Mouse (Mus musculus) retina, postnatal 1 day (tissue): ENCODE data around the gene Tab2.
A peak's percentile ranks its signal among the peaks of the same experiment; 100 is the strongest.
"Not testable (repeated sequence)": the region's sequence is repeated elsewhere in the genome, so short reads cannot be mapped to it uniquely, and the experiment has no call there.

Source experiments
- DNase-seq: peaks from one replicate; pipeline ENCODE4 v3.0.0-alpha.2; 2012

Tab2 gene

DNA sequence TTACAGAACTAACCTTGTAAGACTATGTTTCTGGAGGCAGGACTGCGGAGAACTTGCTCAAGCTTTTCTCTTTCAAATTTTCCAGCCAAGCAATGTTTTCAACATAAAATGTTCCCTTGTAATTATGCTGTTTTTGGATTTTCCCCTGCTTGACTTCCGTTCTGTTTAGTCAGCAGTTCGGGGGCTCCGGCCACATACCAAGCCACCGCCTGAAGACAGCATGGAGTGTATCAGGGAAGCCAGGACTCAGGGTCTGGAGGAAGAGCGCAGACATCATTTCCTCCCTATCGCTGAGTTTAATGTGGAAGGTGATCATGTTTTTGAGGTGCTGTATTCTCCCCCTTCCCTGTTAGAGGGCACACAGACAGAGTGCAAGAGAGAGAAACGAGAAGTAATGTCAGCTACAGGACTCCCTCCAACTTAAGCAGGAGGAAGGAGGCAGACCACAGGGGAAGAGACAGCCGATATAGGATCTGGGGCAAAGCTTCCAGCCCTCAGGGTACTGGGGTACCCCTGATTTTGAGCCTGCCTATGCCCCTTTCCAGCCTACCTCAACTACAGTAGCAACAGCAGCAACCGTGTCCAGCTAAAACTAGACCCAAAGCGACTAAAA is 67.7 kb downstream of the Tab2 start:
- DNase-seq: no peak

DNA sequence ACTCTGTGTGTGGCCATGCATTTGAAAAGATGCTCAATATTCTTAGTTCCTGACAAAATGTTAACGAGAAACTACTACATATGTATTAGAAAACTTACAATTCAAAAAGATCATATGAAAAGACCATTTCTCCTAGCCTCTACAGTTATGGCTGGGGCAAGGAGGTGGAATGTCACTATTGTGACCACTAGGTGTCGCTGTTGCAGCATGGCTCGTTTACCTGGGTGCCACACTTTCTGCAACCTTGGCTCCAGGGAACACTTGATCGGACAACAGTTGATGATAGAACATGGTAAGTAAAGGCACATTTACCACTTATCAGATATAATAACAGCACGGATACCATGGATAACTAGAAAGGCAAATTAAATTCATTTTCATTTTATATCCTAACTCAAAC is 72.5 kb downstream of the Tab2 start:
- peak; percentile 77 for DNase-seq

DNA sequence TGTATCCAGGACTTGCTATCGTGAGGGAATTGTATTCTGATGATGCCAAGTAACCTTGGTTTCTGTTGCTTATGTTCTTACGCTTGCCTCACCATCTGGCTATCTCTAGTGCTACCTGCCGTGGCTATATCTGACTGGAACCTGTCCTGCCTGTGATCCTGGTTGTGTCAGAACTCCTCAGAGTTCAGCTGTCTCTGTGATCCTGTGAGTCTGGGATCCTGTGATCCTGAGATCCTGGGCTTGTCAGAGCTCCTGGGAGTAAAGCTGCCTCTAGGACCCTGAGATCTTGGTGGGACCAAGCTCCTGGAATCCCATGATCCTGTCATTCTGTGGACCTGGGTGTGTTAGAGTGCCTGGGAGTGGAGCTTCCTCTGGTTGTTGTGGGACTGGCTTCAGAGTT is 74.1 kb downstream of the Tab2 start:
- no peak for DNase-seq

DNA sequence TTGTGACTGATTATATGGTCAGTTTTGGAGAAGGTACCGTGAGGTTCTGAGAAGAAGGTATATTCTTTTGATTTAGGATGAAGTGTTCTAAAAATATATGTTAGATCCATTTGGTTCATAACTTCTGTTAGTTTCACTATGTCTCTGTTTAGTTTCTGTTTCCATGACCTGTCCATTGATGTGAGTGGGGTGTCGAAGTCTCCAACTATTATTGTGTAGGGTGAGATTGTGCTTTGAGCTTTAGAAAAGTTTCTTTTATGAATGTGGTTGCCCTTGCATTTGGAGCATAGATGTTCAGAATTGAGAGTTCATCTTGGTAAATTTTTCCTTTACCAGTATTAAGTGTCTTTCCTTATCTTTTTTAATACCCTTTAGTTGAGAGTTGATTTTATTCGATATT is 75.7 kb downstream of the Tab2 start:
- DNase-seq: not testable (repeated sequence)

DNA sequence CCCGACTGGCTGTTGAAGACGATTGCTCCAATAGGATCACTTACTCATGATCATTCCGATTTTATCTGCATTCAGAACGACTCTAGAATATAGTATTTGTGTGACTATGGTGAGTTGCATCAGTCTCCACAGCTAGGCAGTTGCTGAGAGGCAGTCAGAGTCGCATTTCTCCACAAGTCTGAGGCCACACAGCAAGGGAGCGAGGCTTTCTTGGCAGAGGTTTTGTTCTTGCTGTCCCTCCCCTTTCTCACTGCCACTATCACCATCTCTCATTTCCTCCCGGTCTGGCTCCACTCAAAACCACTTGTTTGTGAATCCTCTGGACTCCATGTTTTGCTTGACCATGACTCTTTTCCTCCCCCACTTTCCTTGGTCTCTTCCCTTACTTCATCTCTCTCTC is 81.8 kb downstream of the Tab2 start:
- no peak for DNase-seq

DNA sequence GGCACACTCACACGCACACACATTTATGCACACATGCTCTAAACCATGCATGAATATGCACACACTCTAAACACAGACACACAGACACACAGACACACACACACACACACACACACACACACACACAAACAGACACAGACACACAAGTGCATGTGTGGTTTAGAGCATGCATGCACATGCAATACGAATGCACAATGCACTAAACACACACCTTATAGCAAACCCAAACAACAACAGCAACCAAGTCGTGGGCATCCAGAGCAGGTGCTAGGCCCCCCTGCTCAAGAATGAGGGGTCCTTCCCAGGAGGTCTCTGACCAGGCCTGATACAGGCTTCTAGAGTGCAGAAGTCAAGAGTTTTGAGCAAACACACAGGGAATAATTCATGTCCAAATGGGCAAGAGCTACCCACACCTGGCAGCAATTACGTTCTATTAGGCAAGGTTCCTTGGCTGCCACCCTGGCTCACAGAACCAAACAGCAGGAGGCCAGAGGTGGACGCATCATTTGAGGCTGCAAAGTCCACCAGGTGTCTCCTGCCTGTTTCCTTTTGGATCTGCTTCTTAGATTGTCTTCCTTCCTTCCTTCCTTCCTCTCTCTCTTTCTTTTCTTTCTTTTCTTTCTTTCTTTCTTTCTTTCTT is 84.5 kb downstream of the Tab2 start:
- DNase-seq: no peak

DNA sequence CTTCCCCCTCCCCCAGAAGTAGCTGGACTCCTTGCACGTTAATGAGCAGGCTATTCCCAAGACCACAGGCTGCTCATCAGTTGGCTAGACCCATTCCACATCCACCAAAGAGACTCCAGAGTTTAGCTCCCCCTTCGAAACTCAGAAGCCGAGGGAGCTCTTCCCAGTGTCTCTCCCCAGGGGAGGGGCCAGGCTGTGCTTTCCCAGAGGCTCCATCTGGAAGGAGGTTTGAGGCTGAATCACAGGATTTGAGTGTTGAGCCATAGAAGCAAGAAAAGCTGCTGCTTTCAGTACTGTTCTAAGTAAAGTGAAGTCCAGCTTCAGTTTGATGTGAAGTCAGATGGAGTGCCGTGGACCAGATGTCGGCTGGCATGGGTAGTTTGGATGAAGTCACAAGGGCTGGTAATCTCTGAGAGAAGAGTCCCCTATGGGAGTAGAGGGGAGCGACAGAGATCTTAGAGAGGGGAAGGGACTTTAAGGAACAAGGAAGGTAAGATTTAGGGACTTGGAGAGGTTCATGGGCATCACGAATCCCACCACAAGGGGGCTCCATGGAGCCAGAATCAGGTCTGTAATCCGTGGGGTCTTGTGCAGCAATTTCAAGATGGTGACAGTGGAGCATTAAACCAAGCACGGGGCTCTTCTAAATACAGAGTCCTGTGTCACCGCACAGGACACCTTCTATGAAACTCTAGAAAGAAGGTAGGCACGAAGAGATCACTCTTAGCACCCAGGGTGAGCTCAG is 85.3 kb downstream of the Tab2 start:
- peak; percentile 57 for DNase-seq

DNA sequence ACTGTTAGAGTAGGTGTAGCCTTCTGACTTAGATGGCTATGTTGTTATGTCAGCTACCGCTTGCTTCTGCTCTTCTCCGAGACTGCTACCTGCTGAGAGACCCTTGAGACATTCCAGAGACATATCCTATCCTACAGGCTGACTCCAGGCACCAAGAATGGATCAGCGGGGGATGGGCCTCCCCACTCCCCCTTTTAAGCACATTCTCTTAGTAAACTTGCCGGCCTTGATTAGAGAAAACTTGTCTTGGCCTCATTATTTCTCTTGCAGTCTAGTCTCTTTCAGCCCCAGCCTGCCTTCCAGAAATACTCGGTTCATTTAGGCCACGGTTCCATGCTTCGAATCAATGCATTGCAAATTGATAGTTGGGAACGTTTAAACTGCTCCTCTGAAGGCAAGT is 86.3 kb downstream of the Tab2 start:
- peak; percentile 15 for DNase-seq

DNA sequence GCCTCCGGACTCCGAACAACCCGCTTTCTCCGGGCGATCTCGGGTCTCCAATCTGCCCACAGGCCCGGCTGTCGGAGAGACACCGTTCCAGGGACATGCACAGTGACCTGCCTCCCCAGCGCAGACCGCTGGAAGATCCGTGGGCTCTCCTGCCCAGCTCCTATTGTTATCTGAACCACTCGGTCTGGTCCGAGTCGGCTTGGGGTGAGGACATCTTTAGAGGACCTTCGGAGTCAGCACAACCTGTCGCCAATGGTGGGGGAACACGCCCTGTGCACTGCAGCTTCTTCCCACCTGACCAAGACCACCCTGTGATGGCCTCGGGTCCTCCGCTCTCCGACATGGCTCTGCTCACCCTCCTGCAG is 88.4 kb downstream of the Tab2 start:
- no peak for DNase-seq

DNA sequence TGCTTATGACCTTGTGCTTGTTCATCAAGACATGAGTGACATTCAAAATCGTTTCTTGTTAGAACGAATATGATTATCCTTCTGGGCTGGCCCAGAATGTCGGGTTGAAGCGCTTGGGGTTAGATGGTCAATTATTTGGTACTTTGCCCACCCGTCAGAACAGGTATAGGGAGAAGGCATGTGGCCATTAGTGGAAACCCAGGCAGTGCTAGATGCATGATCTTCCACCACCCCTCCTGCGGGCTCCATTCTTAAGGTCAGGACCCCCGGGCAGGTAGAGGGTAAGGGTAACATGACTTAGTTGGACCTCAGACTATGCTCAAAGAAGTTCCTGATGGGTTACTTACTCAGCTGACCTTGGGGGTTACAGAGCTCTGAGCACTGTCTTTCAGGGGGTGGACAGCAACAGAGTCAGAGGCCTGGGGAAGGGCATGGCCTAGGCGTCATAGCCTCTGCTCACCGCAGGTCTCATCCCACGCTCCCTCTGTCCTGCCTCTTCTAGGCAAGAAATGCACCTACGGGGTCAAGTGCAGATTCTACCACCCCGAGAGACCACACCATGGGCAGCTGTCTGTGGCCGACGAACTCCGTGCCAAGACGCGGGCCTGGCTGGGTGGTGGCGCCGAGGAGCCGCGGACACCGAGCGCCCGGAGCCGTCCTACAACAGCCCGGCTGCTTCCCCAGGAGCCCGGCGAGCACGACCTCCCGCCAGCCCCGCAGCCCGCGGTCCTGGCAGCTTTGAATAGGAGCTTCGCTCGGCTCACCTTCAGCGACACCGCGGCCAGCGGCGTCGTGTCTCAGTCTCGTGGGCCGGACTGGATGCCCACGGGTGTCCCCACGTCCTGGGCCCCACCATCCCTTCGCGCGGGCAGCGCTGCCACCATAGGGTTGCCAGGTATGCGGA is 89.0 kb downstream of the Tab2 start:
- DNase-seq: peak; percentile 35

DNA sequence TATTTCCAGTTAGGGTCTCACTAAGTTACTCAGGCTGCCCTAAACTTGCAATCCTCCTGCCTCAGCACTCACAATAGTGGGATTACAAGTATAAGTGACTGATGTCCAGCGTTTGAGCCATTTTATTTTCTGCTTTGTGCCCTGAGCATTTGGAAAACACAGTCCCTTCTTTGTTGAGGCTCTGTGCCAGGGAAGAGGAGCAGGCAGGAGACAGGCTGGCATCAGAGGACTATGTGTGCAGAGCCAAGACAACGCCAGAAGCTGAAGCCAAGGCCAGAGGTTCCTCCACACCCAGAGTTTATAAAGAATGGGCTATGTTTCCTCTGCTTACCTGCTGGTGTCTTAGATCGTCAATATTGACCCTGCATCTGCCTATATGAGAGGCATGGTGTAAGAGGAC is 91.2 kb downstream of the Tab2 start:
- no peak for DNase-seq

DNA sequence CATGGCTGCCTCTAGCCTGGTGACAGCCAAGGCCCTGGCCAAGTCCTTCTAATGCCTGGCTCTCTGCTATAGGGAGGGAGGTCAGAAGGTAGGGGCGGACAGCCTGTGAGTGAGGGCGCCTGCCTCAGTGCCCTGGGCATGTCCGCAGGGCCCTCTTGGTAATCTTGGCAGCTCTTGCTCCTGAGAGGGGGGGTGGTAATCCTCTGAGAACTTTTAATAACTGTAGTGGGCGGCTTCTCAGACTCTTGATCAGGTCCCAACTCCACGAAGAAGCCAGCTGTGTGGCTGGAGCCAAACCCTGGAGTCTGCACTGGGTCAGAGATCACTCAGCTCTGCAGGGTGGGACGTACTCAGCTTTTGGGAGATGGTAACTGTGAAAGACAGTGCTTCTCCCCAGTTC is 91.8 kb downstream of the Tab2 start:
- DNase-seq: no peak

DNA sequence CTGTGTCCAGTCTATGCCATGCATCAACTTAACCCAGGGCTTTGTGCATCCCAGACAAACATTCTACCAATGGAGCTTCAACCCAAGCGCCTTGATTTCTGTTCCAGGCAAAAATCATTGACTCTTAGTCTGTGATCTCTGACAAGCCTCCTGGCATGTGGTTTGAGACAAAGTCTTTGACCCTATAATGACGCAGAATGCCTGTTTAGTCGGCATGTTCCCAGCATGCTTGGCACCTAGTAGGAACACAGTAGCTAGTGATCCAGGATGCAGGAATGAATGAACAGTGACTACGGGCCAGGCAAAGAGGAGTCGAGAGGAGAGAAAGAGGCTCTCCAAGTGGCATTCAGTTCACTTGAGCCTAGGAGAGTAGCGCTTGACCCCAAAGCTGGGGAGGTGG is 92.6 kb downstream of the Tab2 start:
- no peak for DNase-seq

DNA sequence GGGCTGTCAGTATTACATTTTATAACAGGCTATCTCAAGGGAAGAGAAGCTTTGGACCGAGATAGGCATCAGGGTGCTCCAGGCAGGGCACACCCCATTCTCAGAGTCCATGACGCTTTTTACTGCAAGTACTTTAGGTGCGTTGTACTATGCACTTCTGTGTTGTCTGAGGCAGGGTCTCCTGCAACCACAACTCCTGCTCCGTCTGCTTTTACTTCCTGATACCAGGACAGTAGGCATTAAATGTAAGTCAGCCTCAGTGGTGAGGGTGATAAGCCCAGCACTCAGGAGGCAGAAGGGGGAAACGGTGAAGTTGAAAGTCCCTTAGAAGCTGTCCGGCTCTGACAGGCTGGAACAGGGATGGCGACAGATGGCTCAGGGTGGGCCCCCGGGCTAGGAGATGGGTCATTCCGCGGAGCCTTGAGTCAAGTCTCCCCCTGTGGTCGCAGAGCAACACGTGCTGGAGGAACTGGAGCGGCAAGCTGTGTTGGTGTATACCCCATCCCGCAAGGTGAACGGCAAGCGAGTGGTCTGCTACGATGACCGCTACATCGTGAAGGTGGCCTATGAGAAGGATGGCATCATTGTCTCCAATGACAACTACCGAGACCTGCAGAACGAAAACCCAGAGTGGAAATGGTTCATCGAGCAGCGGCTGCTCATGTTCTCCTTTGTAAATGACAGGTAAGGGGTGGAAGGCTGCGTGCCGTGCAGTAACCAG is 93.9 kb downstream of the Tab2 start:
- no peak for DNase-seq

DNA sequence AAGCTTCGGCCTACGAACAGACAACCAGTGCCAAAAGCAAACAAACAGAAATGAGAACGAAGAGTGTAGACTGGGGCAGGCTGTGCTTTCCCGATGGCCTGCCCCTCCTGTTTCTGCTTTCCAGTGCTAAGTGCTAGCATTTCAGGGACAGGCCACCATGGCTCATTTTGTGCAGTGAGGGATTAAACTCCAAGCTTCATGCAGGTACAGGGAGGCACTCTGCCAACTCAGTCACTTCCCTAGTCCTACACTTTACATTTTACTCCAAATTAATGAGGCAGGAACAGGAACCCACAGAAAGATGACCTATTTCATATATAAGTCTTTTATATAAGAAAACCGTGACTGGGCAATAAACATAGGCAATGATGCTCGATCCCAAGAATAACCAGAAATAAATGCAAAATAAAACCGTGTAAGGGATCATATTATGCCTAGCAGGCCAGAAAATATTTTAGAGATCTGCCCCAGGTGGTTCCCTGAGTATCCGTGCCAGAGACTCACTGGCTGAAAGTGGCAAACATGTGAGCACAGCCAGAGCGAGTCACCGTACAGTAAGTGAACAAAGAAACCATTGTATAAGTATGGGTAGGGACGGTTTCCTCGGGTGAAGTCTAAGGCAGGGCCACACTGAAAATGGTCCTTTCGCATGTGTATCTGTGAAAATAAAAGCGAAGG is 94.6 kb downstream of the Tab2 start:
- DNase-seq: no peak

DNA sequence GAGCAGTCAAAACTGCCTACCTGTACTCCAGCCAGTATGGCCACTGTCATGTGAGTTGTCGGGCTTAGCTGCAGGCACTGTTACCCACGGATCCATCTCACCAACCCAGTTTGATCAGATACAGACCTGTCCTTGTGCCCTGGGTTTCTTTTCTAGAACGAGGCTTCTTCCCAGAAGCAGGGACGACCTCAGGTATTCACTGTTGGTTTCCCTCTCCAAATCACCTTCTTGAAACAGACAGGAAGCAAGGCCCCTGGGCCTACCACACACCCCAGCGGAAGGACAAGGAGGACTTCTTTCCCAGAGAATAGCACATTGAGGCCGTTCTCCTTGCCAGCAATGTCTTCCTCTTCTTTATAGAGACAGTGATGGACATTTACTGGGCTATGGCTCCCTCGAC is 95.5 kb downstream of the Tab2 start:
- DNase-seq: no peak
